Mouse (Mus musculus) kidney, adult 2 months (tissue): ENCODE results near the gene Fam174b. TPM values are rescaled to one million over a fixed set of nuclear protein-coding genes. Genes with fewer than 3 reads are reported as not detected.

ENCODE experiments used
- DNase-seq: peaks from one replicate; pipeline ENCODE4 v3.0.0; 2021
- H3K27ac ChIP-seq: fragments of 200-500 bp; 2 replicates; pipeline ENCODE4 v1.5.1; 2012; ENCODE audit warnings: low read depth, low read length, control low read depth, inconsistent platforms; ENCODE audit not compliant: insufficient read depth
- H3K27me3 ChIP-seq: fragments of 200-500 bp; replicated peaks from 2 replicates; pipeline ENCODE4 v1.6.1; 2012; ENCODE audit warnings: mild to moderate bottlenecking, moderate library complexity, low read length, inconsistent platforms; ENCODE audit not compliant: control insufficient read depth, insufficient read depth
- H3K36me3 ChIP-seq: fragments of 200-500 bp; 2 replicates; pipeline ENCODE4 v1.6.1; 2012; ENCODE audit warnings: mild to moderate bottlenecking, moderate library complexity, low read length, inconsistent platforms; ENCODE audit not compliant: control insufficient read depth, insufficient read depth
- H3K4me1 ChIP-seq: fragments of 200-500 bp; 2 replicates; pipeline ENCODE4 v1.6.1; 2011; ENCODE audit warnings: low read length; ENCODE audit not compliant: control insufficient read depth, insufficient read depth
- H3K4me3 ChIP-seq: fragments of 200-500 bp; 2 replicates; pipeline ENCODE4 v1.5.1; 2011; ENCODE audit warnings: mild to moderate bottlenecking, low read depth, low read length, control low read depth; ENCODE audit not compliant: insufficient read depth
- CTCF ChIP-seq: fragments of 200-500 bp; conservative IDR thresholded peaks from 2 replicates; pipeline ENCODE4 v1.5.1; 2011; ENCODE audit warnings: low read depth, mild to moderate bottlenecking, control low read depth, low read length, moderate library complexity, mixed read lengths; ENCODE audit not compliant: insufficient read depth, insufficient read length
- POLR2A ChIP-seq: fragments of 200-500 bp; IDR thresholded peaks from one replicate; pipeline ENCODE4 v1.6.1; 2011; ENCODE audit warnings: low read depth, low read length, control low read depth
- WGBS: fragments of 180-500 bp; shearing (Covaris S2); methylation state at CpG from one replicate; pipeline ENCODE4 v1.1.7; 2018; 5-methylcytosine and 5-hydroxymethylcytosine counted together
- polyA plus RNA-seq: library from polyadenylated mRNA; depleted of rRNA; stranded (reverse); fragments of >200 nt; gene quantifications from 2 replicates; pipeline ENCODE4 v1.2.3, GENCODE M21; 2012; rRNA removed

The Fam174b gene
- 17.1 and 17.4 TPM in 2 replicates for polyA plus RNA-seq

- WGBS, result under 1% methylated on average over 94 of the region's 94 CpGs
- TF ChIP-seq POLR2A (no peak), CTCF (no peak)
- Histone ChIP-seq H3K4me3 (peak within 1 kb of the TSS; percentile 54), H3K4me1 (no peaks in the 10 kb centered on the region), H3K27me3 (no peaks in the 10 kb centered on the region), H3K36me3 (no peaks in the 10 kb centered on the region), H3K27ac (peak within 1 kb of the TSS; percentile 4; the same call in 1 of the 2 replicates)
- peak; percentile 57 for DNase-seq
Observed at GRCm38 (mm10) chr7:73740111-73741035, at the start of gene Fam174b. Gene Fam174b, plus strand, starts transcription at chr7:73740302.

- DNase-seq, result no peak
- 46% methylated on average over 3 of the region's 3 CpGs for WGBS
- no peaks in the 10 kb centered on the region for H3K36me3 ChIP-seq
- H3K27me3 ChIP-seq, result no peaks in the 10 kb centered on the region
- H3K4me1 ChIP-seq, result no peaks in the 10 kb centered on the region
- H3K4me3 ChIP-seq, result no peak overlapping the region
- no peak for TF ChIP-seq POLR2A
- no peak for TF ChIP-seq CTCF
- no peak overlapping the region for H3K27ac ChIP-seq
Observed at GRCm38 (mm10) chr7:73697092-73697491, 43.0 kb upstream of the Fam174b start.

GRCm38 (mm10) chr7:73704305-73704704 is 35.8 kb upstream of the Fam174b start:
- no peak overlapping the region for H3K4me3 ChIP-seq
- DNase-seq, result no peak
- H3K27me3 ChIP-seq, result no peaks in the 10 kb centered on the region
- TF ChIP-seq CTCF (no peak), POLR2A (no peak)
- no peaks in the 10 kb centered on the region for H3K4me1 ChIP-seq
- H3K27ac ChIP-seq, result no peak overlapping the region
- no peaks in the 10 kb centered on the region for H3K36me3 ChIP-seq

GRCm38 (mm10) chr7:73713506-73713905 is 26.6 kb upstream of the Fam174b start:
- no peak for TF ChIP-seq CTCF
- Histone ChIP-seq H3K36me3 (no peaks in the 10 kb centered on the region), H3K27ac (no peak overlapping the region), H3K4me3 (no peak overlapping the region), H3K4me1 (no peaks in the 10 kb centered on the region), H3K27me3 (no peaks in the 10 kb centered on the region)
- WGBS, result 92% methylated on average over 8 of the region's 8 CpGs
- no peak for DNase-seq

GRCm38 (mm10) chr7:73715928-73716749 is 24.0 kb upstream of the Fam174b start:
- WGBS, result 47% methylated on average over 15 of the region's 15 CpGs
- Histone ChIP-seq H3K27ac (no peak overlapping the region), H3K36me3 (no peaks in the 10 kb centered on the region), H3K4me3 (no peak overlapping the region), H3K4me1 (no peaks in the 10 kb centered on the region), H3K27me3 (no peaks in the 10 kb centered on the region)
- DNase-seq, result no peak
- TF ChIP-seq POLR2A (no peak), CTCF (no peak)

GRCm38 (mm10) chr7:73716841-73717240 is 23.3 kb upstream of the Fam174b start:
- TF ChIP-seq POLR2A, result no peak
- no peaks in the 10 kb centered on the region for H3K36me3 ChIP-seq
- H3K27ac ChIP-seq, result no peak overlapping the region
- H3K4me3 ChIP-seq, result no peak overlapping the region
- no peaks in the 10 kb centered on the region for H3K4me1 ChIP-seq
- no peak for DNase-seq
- 72% methylated on average over 3 of the region's 3 CpGs for WGBS
- H3K27me3 ChIP-seq, result no peaks in the 10 kb centered on the region

- no peak for TF ChIP-seq CTCF
- no peak for TF ChIP-seq POLR2A
- 59% methylated on average over 10 of the region's 10 CpGs for WGBS
- H3K4me3 ChIP-seq, result no peak overlapping the region
- peak overlapping the region; percentile 76; the same call in 1 of the 2 replicates for H3K27ac ChIP-seq
- H3K27me3 ChIP-seq, result no peaks in the 10 kb centered on the region
- no peaks in the 10 kb centered on the region for H3K4me1 ChIP-seq
- DNase-seq, result peak; percentile 79
- no peaks in the 10 kb centered on the region for H3K36me3 ChIP-seq
Observed at GRCm38 (mm10) chr7:73718031-73718430, 22.1 kb upstream of the Fam174b start.
